Mouse (Mus musculus) heart, embryonic 14.5 days (tissue): ENCODE data around the gene Galr2. TPM values are rescaled to one million over a fixed set of nuclear protein-coding genes. Genes with fewer than 3 reads are reported as not detected.

Experiments
- ATAC-seq: fragments of 200-750 bp; cut with Nextera tagmentation; 2 replicates; pipeline ENCODE4 v1.8.0; 2017; ENCODE audit warnings: low read depth, moderate TSS enrichment; ENCODE audit not compliant: insufficient number of reproducible peaks, insufficient read depth, low FRiP score
- H3K27ac ChIP-seq, 2 experiments: fragments of 200-500 bp in 1 of 2; fragments of 300-500 bp in 1 of 2; sonication (generic) in 1 of 2; replicated peaks in 1 of 2; 2 replicates each; pipeline ENCODE4 v1.5.1; 2012 to 2014; ENCODE audit warnings: low read depth in 2 of 2, low read length in 2 of 2, control low read depth in 1 of 2, mild to moderate bottlenecking in 1 of 2, mixed read lengths in 1 of 2; ENCODE audit not compliant: control insufficient read depth in 1 of 2, insufficient read depth in 1 of 2
- H3K27me3 ChIP-seq: fragments of 300-500 bp; sonication (generic); 2 replicates; pipeline ENCODE4 v1.6.1; 2014; ENCODE audit warnings: mild to moderate bottlenecking, low read length, control low read depth; ENCODE audit not compliant: control insufficient read depth, insufficient read depth
- H3K36me3 ChIP-seq: fragments of 300-500 bp; sonication (generic); 2 replicates; pipeline ENCODE4 v1.6.1; 2014; ENCODE audit warnings: mild to moderate bottlenecking, control low read depth, low read length, mixed read lengths; ENCODE audit not compliant: control insufficient read depth, insufficient read depth
- H3K4me1 ChIP-seq, 2 experiments: fragments of 200-500 bp in 1 of 2; fragments of 300-500 bp in 1 of 2; sonication (generic) in 1 of 2; 2 replicates each; pipeline ENCODE4 v1.6.1; 2012 to 2014; ENCODE audit warnings: low read length in 2 of 2, control low read depth in 1 of 2, mixed read lengths in 1 of 2; ENCODE audit not compliant: control insufficient read depth in 2 of 2, insufficient read depth in 2 of 2
- H3K4me2 ChIP-seq: fragments of 300-500 bp; sonication (generic); 2 replicates; pipeline ENCODE4 v1.6.1; 2014; ENCODE audit warnings: mild to moderate bottlenecking, low read length
- H3K4me3 ChIP-seq, 2 experiments: fragments of 200-500 bp in 1 of 2; fragments of 300-500 bp in 1 of 2; sonication (generic) in 1 of 2; 2 replicates each; pipeline ENCODE4 v1.5.1; 2012 to 2014; ENCODE audit warnings: low read length in 2 of 2, mild to moderate bottlenecking in 2 of 2, control low read depth in 1 of 2, low read depth in 1 of 2, moderate library complexity in 1 of 2; ENCODE audit not compliant: control insufficient read depth in 1 of 2, insufficient read depth in 1 of 2
- H3K9ac ChIP-seq: fragments of 300-500 bp; sonication (generic); 2 replicates; pipeline ENCODE4 v1.6.1; 2014; ENCODE audit warnings: mild to moderate bottlenecking, low read length
- H3K9me3 ChIP-seq: fragments of 300-500 bp; sonication (generic); 2 replicates; pipeline ENCODE4 v1.6.1; 2016; ENCODE audit warnings: low read length, control low read depth; ENCODE audit not compliant: control insufficient read depth
- WGBS: fragments of 180-500 bp; shearing (Covaris S2); extraction: QIAGEN DNeasy Blood & Tissue Kit; methylation state at CpG from one replicate; pipeline ENCODE4 v1.1.7; 2014; 5-methylcytosine and 5-hydroxymethylcytosine counted together
- polyA plus RNA-seq: library from polyadenylated mRNA; unstranded; fragments of >200 nt; fragmentation: Nextera tagmentation; extraction: Ambion mirVana; gene quantifications from 2 replicates; pipeline ENCODE4 v1.2.1, GENCODE M21; 2014

The Galr2 gene
- polyA plus RNA-seq, 1 experiment from 2014 or later, result not detected

DNA sequence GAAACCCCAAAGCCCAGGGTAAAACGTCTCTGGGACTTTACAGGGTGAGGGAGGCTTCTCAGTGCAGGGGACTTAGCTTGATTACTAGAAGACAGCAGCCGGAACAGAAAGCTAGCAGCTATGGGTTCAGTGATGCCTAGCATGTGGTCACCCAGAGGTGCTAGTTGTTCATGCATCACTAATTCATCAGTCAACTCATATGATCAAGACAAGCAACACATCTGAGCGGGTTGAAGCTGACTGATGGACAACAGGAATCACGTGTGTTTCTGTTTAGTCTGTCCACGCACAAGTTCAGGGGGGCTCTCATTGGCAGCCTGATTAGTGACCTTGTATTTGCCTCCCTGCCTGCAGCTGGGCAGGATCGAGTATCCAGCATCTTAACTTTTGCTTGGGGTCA is 3.2 kb downstream of the Galr2 start:
- H3K4me3 ChIP-seq, result no peak overlapping the region
- H3K27me3 ChIP-seq, result peaks cover 64% of the 10 kb centered on the region
- H3K4me2 ChIP-seq, result no peak overlapping the region
- peaks cover 17% of the 10 kb centered on the region for H3K36me3 ChIP-seq
- no peak overlapping the region for H3K9ac ChIP-seq
- WGBS, result 58% methylated on average over 6 of the region's 6 CpGs
- peaks cover 5 to 8% of the 10 kb centered on the region in 2 experiments for H3K4me1 ChIP-seq
- 0 out of 2 replicates have a peak, but pooled peaks cover 3% of the 10 kb centered on the region for H3K9me3 ChIP-seq
- no peak for ATAC-seq
- no peak overlapping the region for H3K27ac ChIP-seq

DNA sequence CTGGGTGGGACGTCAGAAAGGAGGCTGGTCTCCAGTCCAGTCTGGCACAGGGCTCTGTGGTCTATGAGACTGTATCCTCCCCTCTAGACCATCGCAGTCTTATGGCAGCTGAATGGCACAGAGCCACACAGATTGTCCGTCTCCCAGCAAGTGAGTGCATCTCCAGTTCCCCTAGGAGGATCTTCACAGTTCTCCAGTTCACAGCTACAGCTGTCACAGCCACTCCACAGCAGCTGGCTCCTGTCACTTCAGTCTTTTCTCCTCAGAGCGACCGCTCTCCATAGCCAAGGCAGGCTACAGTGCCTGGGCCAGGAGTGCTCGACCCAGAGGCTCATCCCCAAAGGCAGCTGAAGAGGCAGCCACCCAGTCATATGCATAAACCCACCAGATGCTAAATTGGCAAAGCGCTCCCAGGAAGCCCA is 5.0 kb downstream of the Galr2 start:
- no peak overlapping the region for H3K4me3 ChIP-seq
- 60% methylated on average over 7 of the region's 7 CpGs for WGBS
- peaks cover 52% of the 10 kb centered on the region for H3K27me3 ChIP-seq
- 0 out of 2 replicates have a peak, but pooled peaks cover 3% of the 10 kb centered on the region for H3K9me3 ChIP-seq
- no peak overlapping the region for H3K4me2 ChIP-seq
- no peak for ATAC-seq
- H3K36me3 ChIP-seq, result peaks cover 33% of the 10 kb centered on the region
- H3K4me1 ChIP-seq, result peaks cover 8% of the 10 kb centered on the region in 2 experiments
- H3K27ac ChIP-seq, result no peak overlapping the region
- H3K9ac ChIP-seq, result no peak overlapping the region

DNA sequence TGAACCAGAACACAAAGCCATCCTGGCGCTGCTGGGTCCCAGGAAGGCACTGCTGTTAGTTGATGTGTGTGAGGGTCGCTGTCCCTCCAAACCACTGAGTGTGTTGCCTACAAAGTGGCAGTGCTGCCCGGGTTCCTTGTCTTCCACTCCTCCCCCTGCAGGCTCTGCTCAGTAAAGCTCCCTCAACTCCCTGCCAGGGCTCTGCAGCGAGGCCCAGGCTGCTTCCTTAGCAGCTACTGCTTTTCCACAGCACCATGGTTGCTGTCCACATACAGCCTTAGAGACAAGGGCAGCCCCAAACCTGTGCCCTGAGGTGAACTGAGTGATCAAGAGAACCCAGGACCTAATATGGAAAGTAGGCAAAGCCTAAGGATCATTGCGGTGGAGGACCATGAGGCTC is 6.6 kb downstream of the Galr2 start:
- 68% methylated on average over 5 of the region's 5 CpGs for WGBS
- Histone ChIP-seq H3K9me3 (0 out of 2 replicates have a peak, but pooled peaks cover 3% of the 10 kb centered on the region), H3K27ac (no peak overlapping the region), H3K4me2 (no peak overlapping the region), H3K27me3 (peaks cover 37% of the 10 kb centered on the region), H3K4me1 (peaks cover 0 to 5% of the 10 kb centered on the region in 2 experiments; a peak in 1 of 4 replicates), H3K9ac (no peak overlapping the region), H3K36me3 (peaks cover 48% of the 10 kb centered on the region), H3K4me3 (no peak overlapping the region)
- no peak for ATAC-seq

DNA sequence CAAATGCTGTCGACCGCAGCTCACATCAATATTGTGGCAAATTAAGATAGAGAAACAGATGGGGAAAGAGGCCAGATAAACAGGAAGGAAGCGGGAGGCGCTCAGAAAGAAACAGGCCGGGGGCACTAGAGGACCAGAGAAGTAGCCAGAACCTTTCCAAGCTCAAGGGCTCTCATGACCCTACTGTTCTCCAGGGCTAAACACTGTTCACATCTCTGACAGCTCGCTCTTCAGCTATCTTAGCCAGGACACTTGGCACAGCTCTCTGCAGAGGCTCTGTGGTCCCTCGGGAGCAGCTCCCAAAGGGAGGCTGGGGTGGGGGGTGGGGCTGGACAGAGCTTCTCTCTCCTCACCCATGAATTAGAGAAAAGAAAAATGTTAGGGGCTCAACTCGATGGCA is 9.8 kb downstream of the Galr2 start:
- Histone ChIP-seq H3K4me3 (no peak overlapping the region), H3K4me2 (no peak overlapping the region), H3K36me3 (peaks cover 77% of the 10 kb centered on the region), H3K9me3 (no peaks in the 10 kb centered on the region), H3K27ac (no peak overlapping the region), H3K9ac (no peak overlapping the region), H3K27me3 (peaks cover 5% of the 10 kb centered on the region; the same call in 1 of the 2 replicates), H3K4me1 (peaks cover 0 to 5% of the 10 kb centered on the region in 2 experiments; a peak in 1 of 4 replicates)
- WGBS, result 43% methylated on average over 8 of the region's 8 CpGs
- ATAC-seq, result no peak

DNA sequence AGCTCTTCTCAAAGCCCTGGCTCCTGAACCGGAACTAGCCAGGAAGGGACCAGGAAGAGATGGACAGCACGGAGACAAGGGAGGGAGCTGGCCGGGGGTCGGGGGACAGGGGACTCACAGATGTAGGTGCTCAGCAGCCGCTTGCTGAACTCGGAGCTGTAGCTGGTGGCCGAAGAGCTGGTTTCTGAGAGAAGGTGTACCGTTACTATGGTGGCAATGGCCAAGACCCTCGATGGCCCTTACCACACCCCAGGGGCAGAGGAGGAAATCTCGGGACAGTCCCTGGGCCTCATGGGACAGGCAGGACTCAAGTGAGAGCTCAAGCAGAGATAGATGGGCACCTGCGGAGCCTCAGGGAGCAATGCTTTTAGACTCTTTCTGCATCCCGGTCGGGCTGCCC is 11.7 kb downstream of the Galr2 start:
- Histone ChIP-seq H3K9ac (no peak overlapping the region), H3K4me1 (peaks cover 0 to 5% of the 10 kb centered on the region in 2 experiments; a peak in 1 of 4 replicates), H3K9me3 (no peaks in the 10 kb centered on the region), H3K36me3 (peaks cover 92% of the 10 kb centered on the region), H3K4me2 (no peak overlapping the region), H3K4me3 (no peak overlapping the region), H3K27ac (no peak overlapping the region), H3K27me3 (no peaks in the 10 kb centered on the region)
- no peak for ATAC-seq
- 92% methylated on average over 13 of the region's 13 CpGs for WGBS

DNA sequence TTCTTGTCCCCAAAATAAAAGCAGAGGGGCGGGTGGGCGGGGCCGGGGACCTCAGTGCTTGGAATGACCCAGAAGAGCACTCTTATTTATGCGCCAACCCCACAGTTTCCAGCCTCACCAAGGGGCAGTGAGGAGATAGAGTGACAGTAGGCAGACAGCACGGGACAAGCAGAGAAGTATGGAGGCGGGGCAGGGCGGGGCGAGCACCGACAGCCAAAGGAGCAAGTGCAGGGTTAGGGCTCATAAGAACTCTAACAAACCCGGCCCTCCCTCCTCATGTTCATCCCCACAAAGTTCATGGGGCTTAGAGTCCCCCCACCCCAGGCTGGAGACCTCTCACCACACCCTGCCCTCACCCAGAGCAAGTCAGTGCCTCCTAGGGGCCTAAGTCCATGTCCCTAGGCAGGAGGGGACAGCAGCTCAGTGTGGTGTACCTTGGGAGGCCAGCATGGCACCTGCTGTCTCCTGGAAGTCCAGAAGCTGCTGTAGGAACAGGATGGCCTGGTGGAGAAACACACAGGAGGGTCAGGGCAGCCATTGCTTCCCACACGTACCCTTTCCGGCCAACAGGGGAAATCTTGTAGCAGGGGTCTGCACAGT is 12.9 kb downstream of the Galr2 start:
- H3K4me2 ChIP-seq, result no peak overlapping the region
- WGBS, result 86% methylated on average over 12 of the region's 12 CpGs
- H3K4me3 ChIP-seq, result no peak overlapping the region
- H3K36me3 ChIP-seq, result peaks cover 91% of the 10 kb centered on the region
- no peak overlapping the region for H3K27ac ChIP-seq
- H3K27me3 ChIP-seq, result no peaks in the 10 kb centered on the region
- H3K9ac ChIP-seq, result no peak overlapping the region
- no peaks in the 10 kb centered on the region for H3K9me3 ChIP-seq
- no peak for ATAC-seq
- peaks cover 0 to 5% of the 10 kb centered on the region in 2 experiments; a peak in 1 of 4 replicates for H3K4me1 ChIP-seq

DNA sequence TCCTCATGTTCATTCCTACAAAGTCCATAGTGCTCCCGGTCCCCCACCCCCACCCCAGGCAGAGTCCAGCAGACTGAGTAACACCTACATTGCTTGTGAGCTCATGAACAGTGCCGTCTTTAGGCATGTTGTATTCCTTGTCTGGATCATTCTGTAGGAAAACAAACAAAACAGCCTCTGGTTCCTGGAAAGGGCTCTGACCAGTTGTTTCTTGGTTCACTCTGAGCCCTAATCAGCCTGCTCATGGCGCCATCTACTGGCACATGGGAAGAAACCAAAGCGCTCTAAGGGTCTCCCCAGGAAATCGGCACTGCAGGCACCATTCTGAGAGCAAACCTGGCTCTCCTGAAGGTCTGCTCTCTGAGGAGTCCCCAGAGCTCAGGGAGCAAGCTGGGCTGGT is 13.6 kb downstream of the Galr2 start:
- no peak for ATAC-seq
- peaks cover 91% of the 10 kb centered on the region for H3K36me3 ChIP-seq

More for the DNA sequence above, 13.6 kb downstream of the Galr2 start:
- H3K27me3 ChIP-seq, result no peaks in the 10 kb centered on the region
- peaks cover 0 to 5% of the 10 kb centered on the region in 2 experiments; a peak in 1 of 4 replicates for H3K4me1 ChIP-seq
- H3K27ac ChIP-seq, result no peak overlapping the region
- no peak overlapping the region for H3K4me3 ChIP-seq
- H3K9me3 ChIP-seq, result no peaks in the 10 kb centered on the region
- 37% methylated on average over 5 of the region's 5 CpGs for WGBS
- no peak overlapping the region for H3K4me2 ChIP-seq
- H3K9ac ChIP-seq, result no peak overlapping the region
